Mouse (Mus musculus): ENCODE measurements around the gene Mfng. TPM values are rescaled to one million over a fixed set of nuclear protein-coding genes. Genes with fewer than 3 reads are reported as not detected.

Gene Mfng
- 57.2 and 61.8 TPM in 2 replicates for polyA plus RNA-seq (2014; fragmentation: Nextera tagmentation; extraction: Ambion mirVana)

GRCm38 (mm10) chr15:78773290-78773729, at the start of gene Mfng:
TSS of gene Mfng (minus strand) at chr15:78773475.
- Histone ChIP-seq H3K4me2 (peak within 1 kb of the TSS; percentile 65), H3K27ac (ENCODE audit: low read depth, low read length) (peak within 1 kb of the TSS; percentile 96), H3K9ac (ENCODE audit: low read length) (peak within 1 kb of the TSS; percentile 64), H3K4me3 (ENCODE audit: low read depth, low read length) (peak within 1 kb of the TSS; percentile 47), H3K4me1 (ENCODE audit: control insufficient read depth, insufficient read depth, low read length) (peaks cover 47% of the 10 kb centered on the region), H3K27me3 (ENCODE audit: control insufficient read depth, insufficient read depth, low read length) (no peaks in the 10 kb centered on the region), H3K36me3 (ENCODE audit: control insufficient read depth, insufficient read depth, low read length) (peaks cover 5% of the 10 kb centered on the region), H3K9me3 (ENCODE audit: control insufficient read depth, low read length) (no peaks in the 10 kb centered on the region)
- WGBS, result 0% methylated on average over 9 of the region's 11 CpGs
- DNase-seq (ENCODE audit: low spot score, missing footprints), result peak; percentile 99
- peak; percentile 81 for ATAC-seq (ENCODE audit: low FRiP score)

- no peak overlapping the region for H3K27ac ChIP-seq (ENCODE audit: low read depth, low read length)
- H3K4me3 ChIP-seq (ENCODE audit: low read depth, low read length), result no peak overlapping the region
- WGBS, result 78% methylated on average over 6 of the region's 6 CpGs
- H3K4me1 ChIP-seq (ENCODE audit: control insufficient read depth, insufficient read depth, low read length), result no peaks in the 10 kb centered on the region
- H3K9ac ChIP-seq (ENCODE audit: low read length), result no peak overlapping the region
- H3K36me3 ChIP-seq (ENCODE audit: control insufficient read depth, insufficient read depth, low read length), result no peaks in the 10 kb centered on the region
- no peaks in the 10 kb centered on the region for H3K9me3 ChIP-seq (ENCODE audit: control insufficient read depth, low read length)
- no peak for DNase-seq (ENCODE audit: low spot score, missing footprints)
- H3K4me2 ChIP-seq, result no peak overlapping the region
- ATAC-seq (ENCODE audit: low FRiP score), result no peak
- H3K27me3 ChIP-seq (ENCODE audit: control insufficient read depth, insufficient read depth, low read length), result no peaks in the 10 kb centered on the region
These were observed 42.8 kb upstream of the Mfng start for GRCm38 (mm10) chr15:78816074-78816391.

GRCm38 (mm10) chr15:78815314-78816073, 42.2 kb upstream of the Mfng start:
- no peak for ATAC-seq (ENCODE audit: low FRiP score)
- Histone ChIP-seq H3K27ac (ENCODE audit: low read depth, low read length) (no peak overlapping the region), H3K27me3 (ENCODE audit: control insufficient read depth, insufficient read depth, low read length) (no peaks in the 10 kb centered on the region), H3K4me2 (no peak overlapping the region), H3K4me1 (ENCODE audit: control insufficient read depth, insufficient read depth, low read length) (no peaks in the 10 kb centered on the region), H3K4me3 (ENCODE audit: low read depth, low read length) (no peak overlapping the region), H3K36me3 (ENCODE audit: control insufficient read depth, insufficient read depth, low read length) (no peaks in the 10 kb centered on the region), H3K9me3 (ENCODE audit: control insufficient read depth, low read length) (no peaks in the 10 kb centered on the region), H3K9ac (ENCODE audit: low read length) (no peak overlapping the region)
- no peak for DNase-seq (ENCODE audit: low spot score, missing footprints)
- WGBS, result 70% methylated on average over 11 of the region's 11 CpGs

GRCm38 (mm10) chr15:78813603-78814002, 40.3 kb upstream of the Mfng start:
- H3K27me3 ChIP-seq (ENCODE audit: control insufficient read depth, insufficient read depth, low read length), result no peaks in the 10 kb centered on the region

GRCm38 (mm10) chr15:78810146-78810545, 36.9 kb upstream of the Mfng start:
- Histone ChIP-seq H3K27me3 (ENCODE audit: control insufficient read depth, insufficient read depth, low read length) (peaks cover under 1% of the 10 kb centered on the region; the same call in 1 of the 2 replicates), H3K4me2 (no peak overlapping the region), H3K4me3 (ENCODE audit: low read depth, low read length) (no peak overlapping the region), H3K9me3 (ENCODE audit: control insufficient read depth, low read length) (no peaks in the 10 kb centered on the region), H3K36me3 (ENCODE audit: control insufficient read depth, insufficient read depth, low read length) (no peaks in the 10 kb centered on the region), H3K4me1 (ENCODE audit: control insufficient read depth, insufficient read depth, low read length) (no peaks in the 10 kb centered on the region), H3K9ac (ENCODE audit: low read length) (no peak overlapping the region), H3K27ac (ENCODE audit: low read depth, low read length) (no peak overlapping the region)
- ATAC-seq (ENCODE audit: low FRiP score) (no peak), DNase-seq (ENCODE audit: low spot score, missing footprints) (no peak)
- WGBS, result 86% methylated on average over 9 of the region's 9 CpGs

More at GRCm38 (mm10) chr15:78813603-78814002, 40.3 kb upstream of the Mfng start:
- H3K4me1 ChIP-seq (ENCODE audit: control insufficient read depth, insufficient read depth, low read length), result no peaks in the 10 kb centered on the region
- H3K9ac ChIP-seq (ENCODE audit: low read length), result no peak overlapping the region
- H3K27ac ChIP-seq (ENCODE audit: low read depth, low read length), result no peak overlapping the region
- no peak overlapping the region for H3K4me3 ChIP-seq (ENCODE audit: low read depth, low read length)
- no peak for ATAC-seq (ENCODE audit: low FRiP score)
- H3K4me2 ChIP-seq, result no peak overlapping the region
- WGBS, result 92% methylated on average over 4 of the region's 4 CpGs
- no peak for DNase-seq (ENCODE audit: low spot score, missing footprints)
- H3K36me3 ChIP-seq (ENCODE audit: control insufficient read depth, insufficient read depth, low read length), result no peaks in the 10 kb centered on the region
- no peaks in the 10 kb centered on the region for H3K9me3 ChIP-seq (ENCODE audit: control insufficient read depth, low read length)

GRCm38 (mm10) chr15:78809739-78810138, 36.5 kb upstream of the Mfng start:
- Histone ChIP-seq H3K27ac (ENCODE audit: low read depth, low read length) (no peak overlapping the region), H3K9ac (ENCODE audit: low read length) (no peak overlapping the region), H3K36me3 (ENCODE audit: control insufficient read depth, insufficient read depth, low read length) (no peaks in the 10 kb centered on the region), H3K27me3 (ENCODE audit: control insufficient read depth, insufficient read depth, low read length) (peaks cover 5% of the 10 kb centered on the region), H3K9me3 (ENCODE audit: control insufficient read depth, low read length) (no peaks in the 10 kb centered on the region), H3K4me2 (no peak overlapping the region), H3K4me3 (ENCODE audit: low read depth, low read length) (no peak overlapping the region), H3K4me1 (ENCODE audit: control insufficient read depth, insufficient read depth, low read length) (no peaks in the 10 kb centered on the region)
- ATAC-seq (ENCODE audit: low FRiP score) (no peak), DNase-seq (ENCODE audit: low spot score, missing footprints) (no peak)
- WGBS, result 82% methylated on average over 9 of the region's 9 CpGs

- Histone ChIP-seq H3K36me3 (ENCODE audit: control insufficient read depth, insufficient read depth, low read length) (no peaks in the 10 kb centered on the region), H3K4me2 (no peak overlapping the region), H3K27me3 (ENCODE audit: control insufficient read depth, insufficient read depth, low read length) (peaks cover 10% of the 10 kb centered on the region), H3K4me3 (ENCODE audit: low read depth, low read length) (no peak overlapping the region), H3K27ac (ENCODE audit: low read depth, low read length) (no peak overlapping the region), H3K9me3 (ENCODE audit: control insufficient read depth, low read length) (no peaks in the 10 kb centered on the region), H3K4me1 (ENCODE audit: control insufficient read depth, insufficient read depth, low read length) (peaks cover 2% of the 10 kb centered on the region; the same call in 1 of the 2 replicates), H3K9ac (ENCODE audit: low read length) (no peak overlapping the region)
- no peak for DNase-seq (ENCODE audit: low spot score, missing footprints)
- ATAC-seq (ENCODE audit: low FRiP score), result no peak
- WGBS, result 71% methylated on average over 2 of the region's 2 CpGs
These were observed 35.7 kb upstream of the Mfng start for GRCm38 (mm10) chr15:78808980-78809379.

- Histone ChIP-seq H3K4me3 (ENCODE audit: low read depth, low read length) (no peak overlapping the region), H3K9ac (ENCODE audit: low read length) (no peak overlapping the region), H3K36me3 (ENCODE audit: control insufficient read depth, insufficient read depth, low read length) (no peaks in the 10 kb centered on the region), H3K9me3 (ENCODE audit: control insufficient read depth, low read length) (no peaks in the 10 kb centered on the region), H3K4me1 (ENCODE audit: control insufficient read depth, insufficient read depth, low read length) (peaks cover 16% of the 10 kb centered on the region), H3K4me2 (no peak overlapping the region), H3K27ac (ENCODE audit: low read depth, low read length) (no peak overlapping the region), H3K27me3 (ENCODE audit: control insufficient read depth, insufficient read depth, low read length) (peaks cover 22% of the 10 kb centered on the region)
- DNase-seq (ENCODE audit: low spot score, missing footprints) (no peak), ATAC-seq (ENCODE audit: low FRiP score) (no peak)
- 80% methylated on average over 3 of the region's 3 CpGs for WGBS
These were observed 33.9 kb upstream of the Mfng start for GRCm38 (mm10) chr15:78807141-78807540.

- no peak overlapping the region for H3K4me2 ChIP-seq
- H3K4me1 ChIP-seq (ENCODE audit: control insufficient read depth, insufficient read depth, low read length), result peaks cover 18% of the 10 kb centered on the region
- H3K27me3 ChIP-seq (ENCODE audit: control insufficient read depth, insufficient read depth, low read length), result peaks cover 26% of the 10 kb centered on the region
- no peaks in the 10 kb centered on the region for H3K9me3 ChIP-seq (ENCODE audit: control insufficient read depth, low read length)
- no peaks in the 10 kb centered on the region for H3K36me3 ChIP-seq (ENCODE audit: control insufficient read depth, insufficient read depth, low read length)
- WGBS, result 41% methylated on average over 2 of the region's 2 CpGs
- no peak for DNase-seq (ENCODE audit: low spot score, missing footprints)
- no peak overlapping the region for H3K4me3 ChIP-seq (ENCODE audit: low read depth, low read length)
- H3K9ac ChIP-seq (ENCODE audit: low read length), result no peak overlapping the region
- ATAC-seq (ENCODE audit: low FRiP score), result no peak
- H3K27ac ChIP-seq (ENCODE audit: low read depth, low read length), result no peak overlapping the region
These were observed 33.3 kb upstream of the Mfng start for GRCm38 (mm10) chr15:78806614-78807013.

Data from midbrain, embryonic 11.5 days (tissue).